Mouse (Mus musculus) C2C12 (cell line): ENCODE data around the gene Tmem109. TPM values are rescaled to one million over a fixed set of nuclear protein-coding genes. Genes with fewer than 3 reads are reported as not detected.

Experiments
- H3K27me3 ChIP-seq: one replicate; pipeline ENCODE4 v1.6.1; 2011; ENCODE audit not compliant: control insufficient read depth, insufficient read depth, insufficient read length
- H3K36me3 ChIP-seq: one replicate; pipeline ENCODE4 v1.6.1; 2011; ENCODE audit not compliant: control insufficient read depth, insufficient read depth
- H3K4me3 ChIP-seq: one replicate; pipeline ENCODE4 v1.5.1; 2011; ENCODE audit warnings: mild to moderate bottlenecking, control low read depth; ENCODE audit not compliant: poor library complexity, insufficient read depth, severe bottlenecking
- H3K79me2 ChIP-seq: one replicate; pipeline ENCODE4 v1.6.1; 2011; ENCODE audit not compliant: control insufficient read depth, insufficient read depth
- H3K79me3 ChIP-seq: one replicate; pipeline ENCODE4 v1.6.1; 2011; ENCODE audit warnings: low read depth, control low read depth
- H3ac ChIP-seq: one replicate; pipeline ENCODE3; 2011; ENCODE audit warnings: low read depth; ENCODE audit not compliant: control insufficient read depth, insufficient read length
- CEBPB ChIP-seq: IDR thresholded peaks from one replicate; pipeline ENCODE4 v1.6.1; 2011; ENCODE audit warnings: low read depth, mild to moderate bottlenecking, control low read depth, moderate library complexity
- CTCF ChIP-seq: IDR thresholded peaks from one replicate; pipeline ENCODE4 v1.5.1; 2011; ENCODE audit not compliant: control insufficient read depth, insufficient read depth, insufficient read length
- FOSL1 ChIP-seq: IDR thresholded peaks from one replicate; pipeline ENCODE4 v1.8.0; 2011; ENCODE audit warnings: mild to moderate bottlenecking, low read length; ENCODE audit not compliant: poor library complexity, insufficient read depth, severe bottlenecking
- MAX ChIP-seq: IDR thresholded peaks from one replicate; pipeline ENCODE4 v1.6.1; 2011; ENCODE audit warnings: mild to moderate bottlenecking, control low read depth
- MYOD1 ChIP-seq: IDR thresholded peaks from one replicate; pipeline ENCODE4 v1.6.1; 2011; ENCODE audit warnings: low read depth; ENCODE audit not compliant: control insufficient read depth, insufficient read length
- MYOG ChIP-seq: IDR thresholded peaks from one replicate; pipeline ENCODE4 v1.6.1; 2011; ENCODE audit not compliant: control insufficient read depth, insufficient read length; ENCODE audit errors: extremely low read depth
- USF1 ChIP-seq: IDR thresholded peaks from one replicate; pipeline ENCODE4 v1.6.1; 2011; ENCODE audit warnings: low read depth, mild to moderate bottlenecking, control low read depth, moderate library complexity
- polyA plus RNA-seq: library from polyadenylated mRNA; unstranded; fragments of >200 nt; fragmentation: generic; extraction: Trizol; gene quantifications from one replicate; pipeline ENCODE4 v1.2.1, GENCODE M21; 2012; ENCODE audit warnings: missing spikeins

The Tmem109 gene
- polyA plus RNA-seq, 1 experiment = 141 TPM

GRCm38 (mm10) chr19:10822534-10822933 lies 59.3 kb downstream of the Tmem109 start:
- Histone ChIP-seq H3K79me3 (no peaks in the 10 kb centered on the region), H3K27me3 (no peaks in the 10 kb centered on the region), H3ac (no peak overlapping the region), H3K36me3 (no peaks in the 10 kb centered on the region), H3K4me3 (no peak overlapping the region), H3K79me2 (no peaks in the 10 kb centered on the region)
- no peak for TF ChIP-seq CEBPB

GRCm38 (mm10) chr19:10821319-10821718 lies 60.5 kb downstream of the Tmem109 start:
- Histone ChIP-seq H3K36me3 (no peaks in the 10 kb centered on the region), H3ac (no peak overlapping the region), H3K79me2 (no peaks in the 10 kb centered on the region), H3K4me3 (no peak overlapping the region), H3K79me3 (no peaks in the 10 kb centered on the region), H3K27me3 (no peaks in the 10 kb centered on the region)
- TF ChIP-seq CEBPB = no peak
- TF ChIP-seq USF1 = no peak
- no peak for TF ChIP-seq MYOD1
- TF ChIP-seq FOSL1 = no peak
- no peak for TF ChIP-seq MAX
- no peak for TF ChIP-seq MYOG
- TF ChIP-seq CTCF = no peak

Other genes starting within 250 kb of the Tmem109 start
- gene Vwce, start 247.8 kb downstream of the Tmem109 start, polyA plus RNA-seq = 0.11 TPM
- not detected for gene Pga5, start 203.9 kb downstream of the Tmem109 start, polyA plus RNA-seq
- gene Vps37c, start 193.3 kb downstream of the Tmem109 start, polyA plus RNA-seq = 21.9 TPM
- 0.04 TPM for gene Cd5, start 143.0 kb downstream of the Tmem109 start, polyA plus RNA-seq
- 0.30 TPM for gene Cd6, start 51.9 kb downstream of the Tmem109 start, polyA plus RNA-seq
- 6.3 TPM for gene Slc15a3, start 42.3 kb downstream of the Tmem109 start, polyA plus RNA-seq
- gene Tmem132a, start 12.1 kb downstream of the Tmem109 start, polyA plus RNA-seq = 130 TPM
- gene Prpf19, start 13.2 kb upstream of the Tmem109 start, polyA plus RNA-seq = 299 TPM
- gene Zp1, start 38.6 kb upstream of the Tmem109 start, polyA plus RNA-seq = not detected
- gene Ptgdr2, start 55.2 kb upstream of the Tmem109 start, polyA plus RNA-seq = 0.07 TPM
- gene Ccdc86, start 67.3 kb upstream of the Tmem109 start, polyA plus RNA-seq = 31.3 TPM
- not detected for gene Ms4a10, start 92.7 kb upstream of the Tmem109 start, polyA plus RNA-seq
- not detected for gene Ms4a15, start 111.2 kb upstream of the Tmem109 start, polyA plus RNA-seq
- gene Ms4a18, start 136.0 kb upstream of the Tmem109 start, polyA plus RNA-seq = not detected
- gene Ms4a8a, start 199.1 kb upstream of the Tmem109 start, polyA plus RNA-seq = not detected
- not detected for gene 1700017D01Rik, start 248.9 kb upstream of the Tmem109 start, polyA plus RNA-seq